Mouse (Mus musculus) brain, embryonic 14.5 days (tissue): ENCODE measurements at regions not wholly inside any gene's neighbourhood (a gene's known extent, or its start where the extent isn't known, plus 50 kb on each side); places are given as distances from the start of the nearest gene placed in this dataset.

Experiments used
- CTCF ChIP-seq: fragments of 200-500 bp; IDR thresholded peaks from 2 replicates; pipeline ENCODE4 v1.5.1; 2012; ENCODE audit warnings: inconsistent platforms, mild to moderate bottlenecking, moderate library complexity, borderline replicate concordance; ENCODE audit not compliant: insufficient read depth, insufficient read length; ENCODE audit errors: extremely low read depth
- POLR2A ChIP-seq: fragments of 200-500 bp; IDR thresholded peaks from 2 replicates; pipeline ENCODE4 v1.6.1; 2012; ENCODE audit warnings: mild to moderate bottlenecking, inconsistent platforms, borderline replicate concordance; ENCODE audit not compliant: poor library complexity, insufficient read depth, insufficient read length, severe bottlenecking; ENCODE audit errors: extremely low read depth

DNA sequence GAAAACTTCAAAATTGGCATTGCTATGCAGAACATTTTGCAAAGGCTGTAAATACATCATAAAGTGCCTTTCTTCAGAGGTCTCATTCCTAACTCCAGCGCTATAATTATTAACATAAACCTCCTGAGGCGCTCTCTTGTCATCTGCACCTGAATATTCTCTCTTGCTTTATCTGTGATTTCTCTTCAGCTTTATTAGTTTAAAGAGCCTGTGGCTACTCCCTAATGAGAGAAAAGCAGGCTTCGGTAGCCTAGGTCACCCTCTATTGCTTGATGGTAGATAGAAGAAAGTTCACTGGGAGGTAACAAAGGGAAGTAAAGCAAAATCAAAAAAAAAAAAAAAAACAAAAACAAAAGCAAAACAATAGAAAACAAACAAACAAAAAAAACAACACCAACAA is 967.5 kb upstream of the Lcorl start:
- TF ChIP-seq POLR2A (no peak), CTCF (no peak)
